Mouse (Mus musculus) liver, embryonic 11.5 days (tissue): Measurements from ENCODE around the gene Igfbp6. TPM values are rescaled to one million over a fixed set of nuclear protein-coding genes. Genes with fewer than 3 reads are reported as not detected.
A peak's percentile ranks its signal among the peaks of the same experiment; 100 is the strongest.

Experiments
- ATAC-seq: fragments of 200-750 bp; cut with Nextera tagmentation; replicated peaks from 2 replicates; pipeline ENCODE4 v1.8.0; 2017; ENCODE audit warnings: moderate number of reproducible peaks, mild to moderate bottlenecking, moderate TSS enrichment, moderate library complexity; ENCODE audit not compliant: low FRiP score
- DNase-seq: peaks from one replicate; pipeline ENCODE4 v3.0.0-alpha.2; 2017; ENCODE audit warnings: low spot score
- H3K27ac ChIP-seq: fragments of 300-500 bp; sonication (generic); 2 replicates; pipeline ENCODE4 v1.5.1; 2014; ENCODE audit warnings: mild to moderate bottlenecking, low read depth, low read length, control low read depth
- H3K27me3 ChIP-seq: fragments of 300-500 bp; sonication (generic); replicated peaks from 2 replicates; pipeline ENCODE4 v1.6.1; 2014; ENCODE audit warnings: low read length, mixed read lengths; ENCODE audit not compliant: control insufficient read depth, insufficient read depth
- H3K36me3 ChIP-seq: fragments of 300-500 bp; sonication (generic); 2 replicates; pipeline ENCODE4 v1.6.1; 2014; ENCODE audit warnings: mild to moderate bottlenecking, low read length, moderate library complexity, mixed read lengths; ENCODE audit not compliant: control insufficient read depth, insufficient read depth
- H3K4me1 ChIP-seq: fragments of 300-500 bp; sonication (generic); replicated peaks from 2 replicates; pipeline ENCODE4 v1.6.1; 2014; ENCODE audit warnings: low read length, mixed read lengths; ENCODE audit not compliant: control insufficient read depth, insufficient read depth
- H3K4me2 ChIP-seq: fragments of 300-500 bp; sonication (generic); 2 replicates; pipeline ENCODE4 v1.6.1; 2014; ENCODE audit warnings: mild to moderate bottlenecking, control low read depth, moderate library complexity
- H3K4me3 ChIP-seq: fragments of 300-500 bp; sonication (generic); 2 replicates; pipeline ENCODE4 v1.5.1; 2014; ENCODE audit warnings: low read depth, low read length, control low read depth
- H3K9ac ChIP-seq: fragments of 300-500 bp; sonication (generic); 2 replicates; pipeline ENCODE4 v1.6.1; 2014; ENCODE audit warnings: low read depth, low read length, control low read depth
- H3K9me3 ChIP-seq: fragments of 300-500 bp; sonication (generic); 2 replicates; pipeline ENCODE4 v1.6.1; 2016; ENCODE audit warnings: low read length, inconsistent platforms, mixed read lengths; ENCODE audit not compliant: control insufficient read depth
- WGBS: fragments of 180-500 bp; shearing (Covaris S2); extraction: QIAGEN DNeasy Blood & Tissue Kit; methylation state at CpG from one replicate; pipeline ENCODE4 v1.1.7; 2014; 5-methylcytosine and 5-hydroxymethylcytosine counted together
- polyA plus RNA-seq: library from polyadenylated mRNA; unstranded; fragments of >200 nt; fragmentation: Nextera tagmentation; extraction: Ambion mirVana; gene quantifications from 2 replicates; pipeline ENCODE4 v1.2.1, GENCODE M21; 2014

The Igfbp6 gene
- polyA plus RNA-seq, 1 experiment from 2014 or later = 1.1 TPM

DNA sequence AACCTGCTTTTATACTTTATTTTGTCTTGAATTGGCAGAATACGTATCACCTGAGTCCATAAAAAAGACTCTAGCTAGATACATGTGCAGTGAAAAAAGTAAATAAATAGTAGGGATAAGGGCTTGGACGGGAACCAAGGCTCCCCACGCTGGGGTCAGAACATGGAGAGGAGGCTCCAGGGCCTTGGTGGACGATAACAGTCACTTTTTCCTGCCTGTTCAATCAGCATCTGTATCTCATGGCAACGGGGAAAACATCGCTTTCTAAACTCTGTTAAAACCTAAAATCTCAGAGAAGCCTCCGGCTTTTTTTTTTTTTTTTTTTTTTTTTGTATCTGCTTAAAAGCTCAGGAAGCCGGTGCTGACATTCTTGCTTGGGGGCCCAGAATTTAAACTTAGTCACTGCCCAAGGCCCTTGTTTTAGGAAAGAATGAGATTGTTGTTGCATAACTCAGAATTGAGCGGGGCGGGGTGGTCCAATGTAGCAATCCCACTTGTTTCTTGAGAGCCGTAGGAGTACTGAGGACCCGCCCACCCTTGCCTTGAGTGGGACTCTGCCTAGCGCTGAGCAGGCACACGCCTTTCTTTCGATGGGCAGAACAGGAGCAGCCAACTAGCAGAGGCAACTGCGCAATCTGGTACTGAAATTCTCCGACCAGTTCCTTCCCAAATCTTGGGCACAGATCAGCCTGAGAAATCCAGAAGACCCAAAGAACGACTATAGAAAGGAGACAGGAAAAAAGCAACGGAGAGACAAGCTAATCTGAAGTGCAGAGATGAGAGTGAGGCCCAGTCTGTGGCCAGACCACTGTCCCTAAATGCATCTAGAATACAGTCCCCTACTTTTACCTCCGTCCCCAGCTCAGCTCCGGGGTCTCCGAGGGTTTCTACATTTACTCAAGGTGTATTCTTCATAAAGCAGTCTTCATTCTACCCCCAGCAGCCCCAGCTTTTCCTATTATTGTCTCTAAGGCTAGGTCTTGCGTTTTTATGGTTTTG lies 949 bp upstream of the Igfbp6 start:
- ATAC-seq = no peak
- no peak overlapping the region for H3K9ac ChIP-seq
- no peaks in the 10 kb centered on the region for H3K9me3 ChIP-seq
- no peak overlapping the region for H3K4me2 ChIP-seq
- peaks cover 32% of the 10 kb centered on the region for H3K27me3 ChIP-seq
- no peaks in the 10 kb centered on the region for H3K36me3 ChIP-seq
- H3K4me1 ChIP-seq = peaks cover 13% of the 10 kb centered on the region; the same call in 1 of the 2 replicates
- H3K27ac ChIP-seq = no peak overlapping the region
- no peak overlapping the region for H3K4me3 ChIP-seq
- DNase-seq = no peak
- WGBS = 59% methylated on average over 23 of the region's 23 CpGs

- H3K9me3 ChIP-seq = no peaks in the 10 kb centered on the region
- no peak for DNase-seq
- peaks cover 22% of the 10 kb centered on the region for H3K4me1 ChIP-seq
- 19% methylated on average over 19 of the region's 19 CpGs for WGBS
- H3K4me2 ChIP-seq = peak overlapping the region; percentile 54
- H3K27me3 ChIP-seq = peaks cover 32% of the 10 kb centered on the region
- H3K27ac ChIP-seq = no peak overlapping the region
- no peaks in the 10 kb centered on the region for H3K36me3 ChIP-seq
- H3K4me3 ChIP-seq = peak overlapping the region; percentile 27
- no peak for ATAC-seq
- H3K9ac ChIP-seq = no peak overlapping the region
These were observed 564 bp downstream of the Igfbp6 start for GRCm38 (mm10) chr15:102144726-102145125.

- Histone ChIP-seq H3K4me1 (peaks cover 28% of the 10 kb centered on the region), H3K27me3 (peaks cover 32% of the 10 kb centered on the region)
These were observed 1.2 kb downstream of the Igfbp6 start for GRCm38 (mm10) chr15:102145330-102145729.

GRCm38 (mm10) chr15:102146089-102146488 lies 1.9 kb downstream of the Igfbp6 start:
- ATAC-seq = no peak
- no peak for DNase-seq
- Histone ChIP-seq H3K27me3 (peaks cover 32% of the 10 kb centered on the region), H3K36me3 (no peaks in the 10 kb centered on the region), H3K9ac (no peak overlapping the region), H3K27ac (no peak overlapping the region), H3K9me3 (no peaks in the 10 kb centered on the region), H3K4me3 (no peak overlapping the region), H3K4me1 (peaks cover 32% of the 10 kb centered on the region), H3K4me2 (no peak overlapping the region)
- WGBS = 58% methylated on average over 5 of the region's 5 CpGs

More at GRCm38 (mm10) chr15:102145330-102145729, 1.2 kb downstream of the Igfbp6 start:
- no peak overlapping the region for H3K4me3 ChIP-seq
- ATAC-seq (no peak), DNase-seq (no peak)
- H3K36me3 ChIP-seq = no peaks in the 10 kb centered on the region
- H3K9ac ChIP-seq = no peak overlapping the region
- no peak overlapping the region for H3K27ac ChIP-seq
- no peaks in the 10 kb centered on the region for H3K9me3 ChIP-seq
- WGBS = 80% methylated on average over 10 of the region's 10 CpGs
- no peak overlapping the region for H3K4me2 ChIP-seq

GRCm38 (mm10) chr15:102146882-102147281 lies 2.7 kb downstream of the Igfbp6 start:
- DNase-seq (no peak), ATAC-seq (peak; percentile 22; the same call in 1 of the 2 replicates)
- Histone ChIP-seq H3K4me3 (no peak overlapping the region), H3K4me1 (peaks cover 32% of the 10 kb centered on the region), H3K9me3 (no peaks in the 10 kb centered on the region), H3K4me2 (no peak overlapping the region), H3K36me3 (no peaks in the 10 kb centered on the region), H3K27me3 (peaks cover 32% of the 10 kb centered on the region), H3K27ac (no peak overlapping the region), H3K9ac (no peak overlapping the region)
- WGBS = 9% methylated on average over 1 of the region's 1 CpGs

DNA sequence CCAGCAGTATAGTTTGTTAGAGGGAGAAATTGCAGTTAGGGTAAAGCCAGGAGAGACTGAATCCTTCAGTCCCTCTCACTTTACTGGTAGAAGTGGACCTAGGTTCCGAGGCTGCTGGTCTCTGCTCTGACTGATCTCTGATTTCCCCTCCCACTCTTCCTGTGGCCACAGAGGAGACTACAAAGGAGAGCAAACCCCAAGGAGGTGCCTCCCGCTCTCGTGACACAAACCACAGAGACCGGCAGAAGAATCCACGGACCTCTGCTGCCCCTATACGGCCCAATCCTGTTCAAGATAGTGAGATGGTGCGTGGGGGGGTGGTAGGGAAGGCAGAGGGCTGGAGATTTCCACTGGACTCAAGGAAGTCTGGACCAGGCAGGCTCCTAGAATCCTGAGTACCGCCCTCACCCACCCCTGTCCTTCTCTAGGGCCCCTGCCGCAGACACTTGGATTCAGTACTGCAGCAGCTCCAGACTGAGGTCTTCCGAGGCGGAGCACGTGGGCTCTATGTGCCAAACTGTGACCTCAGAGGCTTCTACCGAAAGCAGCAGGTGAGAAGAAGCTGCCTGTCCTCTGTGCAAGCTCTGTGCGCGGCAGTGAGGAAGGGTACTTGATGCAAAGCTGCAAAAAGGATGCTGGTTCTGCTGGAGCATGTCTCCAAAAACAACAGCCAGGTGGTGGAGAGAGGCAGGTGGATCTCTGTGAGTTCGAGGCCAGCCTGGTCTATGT lies 3.7 kb downstream of the Igfbp6 start:
- Histone ChIP-seq H3K9me3 (no peaks in the 10 kb centered on the region), H3K27me3 (peaks cover 29% of the 10 kb centered on the region), H3K36me3 (no peaks in the 10 kb centered on the region), H3K4me1 (peaks cover 32% of the 10 kb centered on the region), H3K4me2 (no peak overlapping the region), H3K9ac (no peak overlapping the region), H3K4me3 (no peak overlapping the region), H3K27ac (no peak overlapping the region)
- ATAC-seq (no peak), DNase-seq (no peak)
- 52% methylated on average over 16 of the region's 16 CpGs for WGBS

DNA sequence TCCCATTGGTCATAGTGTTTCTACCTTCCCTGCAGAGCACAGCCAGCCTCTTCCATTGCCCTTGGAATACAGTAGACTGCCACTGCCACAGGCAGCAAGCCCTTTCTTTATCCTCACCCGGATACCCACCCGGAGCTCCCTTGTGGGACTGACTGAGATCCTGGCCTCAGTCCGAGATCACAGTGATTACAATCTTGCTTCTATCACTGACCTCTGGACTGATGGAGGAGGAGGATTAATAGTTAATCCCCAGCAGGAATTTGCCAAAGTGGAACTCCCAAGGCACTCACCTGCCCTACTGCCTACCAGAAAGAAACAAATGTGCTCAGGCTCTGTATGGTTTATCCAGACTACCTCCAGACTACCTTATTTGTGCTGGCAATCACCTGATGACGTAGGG lies 5.4 kb downstream of the Igfbp6 start:
- ATAC-seq (no peak), DNase-seq (no peak)
- H3K4me2 ChIP-seq = peak overlapping the region; percentile 81
- H3K4me1 ChIP-seq = peaks cover 29% of the 10 kb centered on the region
- no peaks in the 10 kb centered on the region for H3K9me3 ChIP-seq
- H3K27ac ChIP-seq = peak overlapping the region; percentile 87
- no peak overlapping the region for H3K9ac ChIP-seq
- H3K36me3 ChIP-seq = no peaks in the 10 kb centered on the region
- WGBS = 65% methylated on average over 4 of the region's 4 CpGs
- H3K4me3 ChIP-seq = no peak overlapping the region
- H3K27me3 ChIP-seq = peaks cover 14% of the 10 kb centered on the region

- peak within 1 kb of the TSS; percentile 81 for H3K4me2 ChIP-seq
- no peaks in the 10 kb centered on the region for H3K36me3 ChIP-seq
- ATAC-seq (peak; percentile 81), DNase-seq (peak; percentile 79)
- 16% methylated on average over 20 of the region's 20 CpGs for WGBS
- H3K27me3 ChIP-seq = peaks cover 4% of the 10 kb centered on the region
- peak within 1 kb of the TSS; percentile 59 for H3K4me3 ChIP-seq
- peaks cover 24% of the 10 kb centered on the region for H3K4me1 ChIP-seq
- peak within 1 kb of the TSS; percentile 79 for H3K9ac ChIP-seq
- no peaks in the 10 kb centered on the region for H3K9me3 ChIP-seq
- peak within 1 kb of the TSS; percentile 87 for H3K27ac ChIP-seq
These were observed 6.4 kb downstream of the Igfbp6 start, which contains the start of gene Soat2 for GRCm38 (mm10) chr15:102150301-102151135. TSS of gene Soat2 (plus strand) at chr15:102150526.
